Mouse (Mus musculus) lung, adult 2 months (tissue): ENCODE measurements around the gene Prss12.

Experiments used
- CTCF ChIP-seq: fragments of 200-500 bp; IDR thresholded peaks from 2 replicates; pipeline ENCODE4 v1.5.1; 2011; ENCODE audit warnings: mild to moderate bottlenecking, low read length, control low read depth; ENCODE audit not compliant: insufficient read depth
- POLR2A ChIP-seq: fragments of 200-500 bp; IDR thresholded peaks from 2 replicates; pipeline ENCODE4 v1.6.1; 2011; ENCODE audit warnings: low read depth, mild to moderate bottlenecking, control low read depth, low read length, borderline replicate concordance; ENCODE audit errors: extremely low read depth

DNA sequence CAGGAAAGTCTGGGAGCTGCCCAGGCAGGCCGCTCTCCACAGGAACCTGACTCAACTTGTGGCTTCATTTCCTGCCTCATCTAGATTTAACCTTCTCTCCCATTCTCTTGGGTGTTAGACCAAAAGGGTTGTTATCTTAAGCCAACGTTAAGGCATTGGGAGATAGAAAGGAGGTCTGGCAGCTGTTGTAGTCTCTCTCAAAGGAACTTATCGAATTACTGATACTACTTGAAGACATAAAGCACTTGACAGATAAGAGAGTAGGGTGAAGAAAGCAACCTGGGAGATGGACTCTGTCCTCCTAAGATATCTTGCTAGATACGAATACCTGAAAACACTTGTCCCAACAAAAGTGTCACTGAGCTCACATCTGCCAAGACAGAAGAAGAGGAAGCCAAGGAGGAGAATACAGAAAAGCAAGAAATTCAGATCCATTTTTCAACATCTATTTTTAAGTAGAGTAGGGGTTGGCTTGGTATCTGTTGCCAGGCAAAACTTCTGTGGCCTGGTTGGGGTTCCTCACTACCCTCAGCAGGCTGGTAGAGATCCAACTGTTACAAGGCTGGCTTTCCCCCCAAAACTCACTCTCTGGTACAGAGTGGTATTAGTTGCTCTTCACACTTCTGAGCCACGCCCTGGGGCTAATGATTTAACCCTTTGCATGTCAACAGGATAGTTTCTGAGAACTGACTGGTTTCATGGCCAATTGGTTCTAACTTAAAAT is 14.6 kb upstream of the Prss12 start:
- TF ChIP-seq CTCF (no peak), POLR2A (no peak)
